Mouse (Mus musculus) liver, postnatal 0 days (tissue): ENCODE data around the gene Trmt1. TPM values are rescaled to one million over a fixed set of nuclear protein-coding genes. Genes with fewer than 3 reads are reported as not detected.
A peak's percentile ranks its signal among the peaks of the same experiment; 100 is the strongest.

Experiments used
- ATAC-seq: fragments of 200-750 bp; cut with Nextera tagmentation; 2 replicates; pipeline ENCODE4 v1.8.0; 2017; ENCODE audit warnings: mild to moderate bottlenecking, moderate library complexity
- DNase-seq: peaks from one replicate; pipeline ENCODE4 v3.0.0-alpha.2; 2016
- H3K27ac ChIP-seq: fragments of 300-500 bp; sonication (generic); 2 replicates; pipeline ENCODE4 v1.5.1; 2014; ENCODE audit warnings: antibody characterized with exemption, moderate library complexity, mild to moderate bottlenecking, low read depth
- H3K27me3 ChIP-seq: fragments of 300-500 bp; sonication (generic); 2 replicates; pipeline ENCODE4 v1.6.1; 2014; ENCODE audit warnings: low read length, control low read depth, mixed read lengths; ENCODE audit not compliant: insufficient read depth
- H3K36me3 ChIP-seq: fragments of 300-500 bp; sonication (generic); replicated peaks from 2 replicates; pipeline ENCODE4 v1.6.1; 2014; ENCODE audit warnings: mild to moderate bottlenecking, control low read depth, low read length, moderate library complexity, mixed read lengths; ENCODE audit not compliant: insufficient read depth
- H3K4me1 ChIP-seq: fragments of 300-500 bp; sonication (generic); 2 replicates; pipeline ENCODE4 v1.6.1; 2014; ENCODE audit warnings: antibody characterized with exemption, mild to moderate bottlenecking, control low read depth; ENCODE audit not compliant: insufficient read depth
- H3K4me2 ChIP-seq: fragments of 300-500 bp; sonication (generic); 2 replicates; pipeline ENCODE4 v1.6.1; 2014; ENCODE audit warnings: low read depth, mild to moderate bottlenecking, low read length, moderate library complexity, mixed read lengths
- H3K4me3 ChIP-seq: fragments of 300-500 bp; sonication (generic); 2 replicates; pipeline ENCODE4 v1.5.1; 2014; ENCODE audit warnings: low read depth, low read length
- H3K9ac ChIP-seq: fragments of 300-500 bp; sonication (generic); replicated peaks from 2 replicates; pipeline ENCODE4 v1.6.1; 2014; ENCODE audit warnings: mild to moderate bottlenecking, moderate library complexity
- H3K9me3 ChIP-seq: fragments of 300-500 bp; sonication (generic); 2 replicates; pipeline ENCODE4 v1.6.1; 2016; ENCODE audit warnings: mild to moderate bottlenecking, control low read depth, low read length, mixed read lengths
- CTCF ChIP-seq: sonication (generic); IDR thresholded peaks from 2 replicates; pipeline ENCODE4 v1.5.1; 2016; ENCODE audit warnings: antibody characterized with exemption, low read depth
- EP300 ChIP-seq: IDR thresholded peaks from 2 replicates; pipeline ENCODE4 v1.6.1; 2016; ENCODE audit warnings: antibody characterized with exemption, low read depth, mild to moderate bottlenecking
- WGBS: fragments of 180-500 bp; shearing (Covaris S2); extraction: QIAGEN DNeasy Blood & Tissue Kit; methylation state at CpG from one replicate; pipeline ENCODE4 v1.1.7; 2014; ENCODE audit not compliant: insufficient replicate concordance; 5-methylcytosine and 5-hydroxymethylcytosine counted together
- polyA plus RNA-seq: library from polyadenylated mRNA; unstranded; fragments of >200 nt; fragmentation: Nextera tagmentation; extraction: Ambion mirVana; gene quantifications from 2 replicates; pipeline ENCODE4 v1.2.1, GENCODE M21; 2015

The Trmt1 gene
- polyA plus RNA-seq, 1 experiment from 2014 or later, result 21.3 TPM

GRCm38 (mm10) chr8:84708774-84709475 lies 22.8 kb downstream of the Trmt1 start:
- Histone ChIP-seq H3K4me2 (peak overlapping the region; percentile 84), H3K36me3 (peaks cover 5% of the 10 kb centered on the region), H3K27ac (no peak overlapping the region), H3K4me3 (no peak overlapping the region), H3K4me1 (peaks cover 71% of the 10 kb centered on the region), H3K27me3 (no peaks in the 10 kb centered on the region), H3K9ac (peak overlapping the region; percentile 19; the same call in 1 of the 2 replicates), H3K9me3 (no peaks in the 10 kb centered on the region)
- 21% methylated on average over 12 of the region's 12 CpGs for WGBS
- DNase-seq (peak; percentile 91), ATAC-seq (peak; percentile 17)
- peak; percentile 99 for TF ChIP-seq CTCF
- peak; percentile 27; the same call in 1 of the 2 replicates for TF ChIP-seq EP300

DNA sequence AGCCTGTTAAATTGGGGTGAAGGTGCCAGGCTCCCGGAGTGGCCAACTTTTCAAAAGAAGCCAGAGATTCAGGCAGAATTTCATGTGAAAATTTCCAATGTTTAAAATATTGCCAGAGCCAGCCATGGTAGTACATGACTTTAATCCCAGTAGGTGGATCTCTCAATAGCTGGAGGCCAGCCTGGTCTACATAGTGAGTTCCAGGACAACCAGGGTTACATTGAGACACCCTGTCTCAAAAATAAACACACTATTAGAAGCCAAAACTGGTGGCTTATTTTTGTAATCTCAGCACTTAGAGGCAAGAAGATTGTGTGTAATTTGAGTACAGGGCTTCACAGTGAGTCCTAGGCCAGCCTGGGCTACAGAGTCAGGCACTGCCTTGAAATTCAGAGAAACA lies 23.8 kb downstream of the Trmt1 start:
- Histone ChIP-seq H3K4me2 (no peak overlapping the region), H3K4me1 (peaks cover 62% of the 10 kb centered on the region), H3K27me3 (no peaks in the 10 kb centered on the region), H3K9ac (no peak overlapping the region), H3K4me3 (no peak overlapping the region), H3K9me3 (no peaks in the 10 kb centered on the region), H3K36me3 (no peaks in the 10 kb centered on the region), H3K27ac (no peak overlapping the region)
- ATAC-seq (no peak), DNase-seq (no peak)
- TF ChIP-seq EP300, result no peak
- no peak for TF ChIP-seq CTCF
- WGBS, result 96% methylated on average over 1 of the region's 1 CpGs

GRCm38 (mm10) chr8:84711312-84711711 lies 25.2 kb downstream of the Trmt1 start:
- no peak overlapping the region for H3K9ac ChIP-seq

DNA sequence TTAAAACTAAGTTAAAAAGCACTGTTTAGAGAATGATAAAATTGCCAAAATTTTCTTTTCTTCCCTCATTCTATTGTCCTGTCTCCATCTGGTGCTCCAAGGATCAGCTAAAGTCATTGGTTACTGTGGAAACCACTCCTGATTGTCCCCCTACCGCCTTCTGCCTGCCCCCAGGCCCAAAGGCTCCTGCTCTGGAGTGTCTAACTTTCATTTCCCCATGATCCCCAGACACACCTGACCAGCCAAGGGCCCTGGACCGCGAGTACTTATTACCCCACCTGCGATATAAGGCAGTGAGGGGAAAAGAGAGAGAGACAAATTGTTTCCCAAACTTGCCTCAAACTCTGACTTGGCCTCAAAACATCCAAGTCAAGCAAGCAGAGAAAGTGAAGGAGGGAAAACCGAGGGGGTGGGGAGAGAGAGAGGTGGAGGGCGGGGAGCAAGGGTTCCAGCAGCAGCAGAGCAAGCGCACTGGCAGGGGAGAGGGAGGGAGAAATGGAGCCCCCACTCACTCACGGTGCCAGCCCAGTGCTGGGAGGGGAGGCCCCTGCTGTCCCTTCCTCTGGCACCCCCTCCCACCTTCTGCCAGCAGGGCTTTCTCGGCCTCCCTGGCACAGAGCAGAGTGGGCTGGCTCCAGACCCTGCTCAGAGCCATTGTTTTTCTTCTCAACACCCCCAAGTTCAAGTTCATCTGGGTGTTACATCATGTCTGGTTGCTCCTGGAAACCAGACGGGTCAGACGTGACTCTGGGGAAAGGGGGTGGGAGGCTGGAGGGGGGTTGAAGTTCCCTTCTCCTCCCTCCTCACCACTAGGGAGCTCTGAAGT lies 26.0 kb downstream of the Trmt1 start:
- H3K27ac ChIP-seq, result peak overlapping the region; percentile 70
- H3K9ac ChIP-seq, result peak overlapping the region; percentile 34; the same call in 1 of the 2 replicates
- H3K4me3 ChIP-seq, result no peak overlapping the region
- H3K27me3 ChIP-seq, result no peaks in the 10 kb centered on the region
- H3K4me1 ChIP-seq, result peaks cover 48% of the 10 kb centered on the region
- 54% methylated on average over 10 of the region's 11 CpGs for WGBS
- H3K36me3 ChIP-seq, result no peaks in the 10 kb centered on the region
- DNase-seq (peak; percentile 44), ATAC-seq (peak; percentile 14; the same call in 1 of the 2 replicates)
- TF ChIP-seq CTCF, result no peak
- no peak for TF ChIP-seq EP300
- no peaks in the 10 kb centered on the region for H3K9me3 ChIP-seq
- H3K4me2 ChIP-seq, result peak overlapping the region; percentile 40; the same call in 1 of the 2 replicates

More at GRCm38 (mm10) chr8:84711312-84711711, 25.2 kb downstream of the Trmt1 start:
- Histone ChIP-seq H3K4me1 (peaks cover 54% of the 10 kb centered on the region), H3K27ac (no peak overlapping the region), H3K4me2 (no peak overlapping the region), H3K9me3 (no peaks in the 10 kb centered on the region), H3K4me3 (no peak overlapping the region), H3K36me3 (no peaks in the 10 kb centered on the region), H3K27me3 (no peaks in the 10 kb centered on the region)
- WGBS, result 70% methylated on average over 3 of the region's 3 CpGs
- ATAC-seq (no peak), DNase-seq (no peak)
- TF ChIP-seq EP300 (no peak), CTCF (no peak; the same call in 1 of the 2 replicates)

DNA sequence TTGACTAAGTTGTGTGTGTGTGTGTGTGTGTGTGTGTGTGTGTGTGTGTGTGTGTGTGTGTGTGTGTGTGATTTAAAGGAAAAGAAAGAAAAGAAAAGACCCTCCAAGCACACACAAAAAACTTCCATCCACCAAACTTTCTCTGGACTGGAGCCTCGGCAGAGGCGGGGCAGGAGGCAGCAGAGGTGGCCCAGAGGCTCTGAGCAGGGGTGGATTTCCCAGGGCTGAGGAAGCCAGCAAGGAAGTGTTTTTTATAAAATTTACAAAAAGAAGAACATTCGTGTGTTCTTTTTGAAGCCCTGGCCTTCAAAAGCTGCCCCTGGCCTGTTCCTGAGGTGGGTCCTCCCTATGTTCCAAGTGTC lies 26.6 kb downstream of the Trmt1 start:
- TF ChIP-seq EP300, result no peak
- TF ChIP-seq CTCF, result no peak
- WGBS, result 37% methylated on average over 3 of the region's 3 CpGs
- Histone ChIP-seq H3K27ac (peak overlapping the region; percentile 70), H3K27me3 (no peaks in the 10 kb centered on the region), H3K4me2 (no peak overlapping the region), H3K4me3 (no peak overlapping the region), H3K36me3 (no peaks in the 10 kb centered on the region), H3K9me3 (no peaks in the 10 kb centered on the region), H3K9ac (peak overlapping the region; percentile 30; the same call in 1 of the 2 replicates), H3K4me1 (peaks cover 42% of the 10 kb centered on the region)
- ATAC-seq (no peak), DNase-seq (no peak)

DNA sequence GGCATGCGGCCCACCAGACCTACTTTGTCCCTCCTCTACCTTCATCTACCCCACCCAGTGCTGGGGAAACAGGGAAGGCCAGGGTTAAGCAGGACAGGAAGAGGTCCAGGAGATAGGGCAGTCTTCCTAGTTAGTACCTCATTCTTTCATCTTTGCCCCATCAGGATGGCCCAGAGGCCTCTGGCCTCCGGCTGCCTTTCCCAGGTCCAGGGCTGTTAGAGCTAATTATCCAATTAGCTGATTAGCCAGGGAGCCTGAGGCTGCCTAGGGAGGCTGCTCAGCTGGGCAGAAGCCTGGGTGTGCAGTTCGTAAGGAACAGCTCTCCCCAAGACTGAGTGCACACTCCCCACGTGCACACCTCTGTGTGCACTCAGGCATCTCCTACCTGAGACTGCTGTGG lies 27.3 kb downstream of the Trmt1 start:
- no peak for ATAC-seq
- 77% methylated on average over 4 of the region's 4 CpGs for WGBS
- Histone ChIP-seq H3K4me1 (peaks cover 36% of the 10 kb centered on the region), H3K27ac (peak overlapping the region; percentile 70; the same call in 1 of the 2 replicates), H3K4me3 (no peak overlapping the region), H3K4me2 (no peak overlapping the region), H3K27me3 (no peaks in the 10 kb centered on the region), H3K36me3 (no peaks in the 10 kb centered on the region), H3K9me3 (no peaks in the 10 kb centered on the region), H3K9ac (no peak overlapping the region)
- DNase-seq, result no peak
- TF ChIP-seq EP300 (no peak), CTCF (no peak)
